Mouse (Mus musculus) myocyte (in vitro differentiated cells): ENCODE data around the gene Pkd1.

Experiments used
- E2F4 ChIP-seq: IDR thresholded peaks from one replicate; pipeline ENCODE4 v1.6.1; 2011; ENCODE audit warnings: mild to moderate bottlenecking, control low read depth, moderate library complexity; ENCODE audit not compliant: insufficient read depth
- MAX ChIP-seq: IDR thresholded peaks from one replicate; pipeline ENCODE4 v1.6.1; 2011; ENCODE audit warnings: low read depth, mild to moderate bottlenecking, control low read depth
- POLR2A ChIP-seq: IDR thresholded peaks from one replicate; pipeline ENCODE4 v1.6.1; 2011; ENCODE audit warnings: low read depth, mild to moderate bottlenecking, control low read depth, moderate library complexity; ENCODE audit not compliant: insufficient read length
- REST ChIP-seq: IDR thresholded peaks from one replicate; pipeline ENCODE4 v1.6.1; 2011; ENCODE audit warnings: mild to moderate bottlenecking, control low read depth, moderate library complexity; ENCODE audit not compliant: insufficient read depth, insufficient read length
- SRF ChIP-seq: IDR thresholded peaks from one replicate; pipeline ENCODE4 v1.6.1; 2011; ENCODE audit warnings: low read depth; ENCODE audit not compliant: control insufficient read depth, insufficient read length
- USF1 ChIP-seq: IDR thresholded peaks from one replicate; pipeline ENCODE4 v1.6.1; 2011; ENCODE audit warnings: low read depth, mild to moderate bottlenecking, control low read depth, moderate library complexity

DNA sequence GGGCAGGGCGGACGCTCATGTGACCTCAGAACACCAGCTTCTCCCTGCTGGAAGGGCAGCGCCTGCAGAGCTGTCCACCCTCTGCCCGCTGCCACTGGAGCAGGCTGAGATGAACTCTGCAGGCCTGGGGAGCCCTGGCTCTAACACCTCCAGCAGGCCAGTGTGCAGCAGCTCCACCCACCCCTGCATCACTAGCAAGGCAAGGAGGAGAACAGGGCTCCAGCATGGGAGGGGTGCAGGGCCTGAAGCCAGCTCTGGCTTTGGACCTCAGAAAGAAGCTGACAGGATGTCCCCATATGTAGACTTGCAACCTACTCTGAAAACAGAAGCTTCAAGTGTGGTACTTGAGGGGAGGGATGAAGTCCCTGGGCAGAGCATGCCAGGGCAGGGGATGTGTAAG lies 50.9 kb downstream of the Pkd1 start:
- no peak for TF ChIP-seq E2F4
- TF ChIP-seq REST: no peak
- no peak for TF ChIP-seq POLR2A
- TF ChIP-seq SRF: no peak
- no peak for TF ChIP-seq USF1
- no peak for TF ChIP-seq MAX
